Mouse (Mus musculus): ENCODE measurements around the gene Rpgrip1.

Gene Rpgrip1

GRCm38 (mm10) chr14:52198141-52198540 is 87.6 kb downstream of the Rpgrip1 start:
- no peak for DNase-seq

- no peak for DNase-seq
Observed at GRCm38 (mm10) chr14:52199412-52199811, 88.9 kb downstream of the Rpgrip1 start.

Measured in kidney, postnatal 14 days (tissue).